Mouse (Mus musculus) cerebellum, postnatal 14 days (tissue): Measurements from ENCODE around the gene C1qtnf4.
"Not testable (repeated sequence)": the region's sequence is repeated elsewhere in the genome, so short reads cannot be mapped to it uniquely, and the experiment has no call there.

ENCODE experiments used
- DNase-seq, 2 experiments: peaks; one replicate each; pipeline ENCODE4 v3.0.0; 2021; ENCODE audit warnings: mixed read lengths in 2 of 2

The C1qtnf4 gene

GRCm38 (mm10) chr2:90886436-90886835 is 776 bp downstream of the C1qtnf4 start:
- DNase-seq: peak; percentile 52 to 53

DNA sequence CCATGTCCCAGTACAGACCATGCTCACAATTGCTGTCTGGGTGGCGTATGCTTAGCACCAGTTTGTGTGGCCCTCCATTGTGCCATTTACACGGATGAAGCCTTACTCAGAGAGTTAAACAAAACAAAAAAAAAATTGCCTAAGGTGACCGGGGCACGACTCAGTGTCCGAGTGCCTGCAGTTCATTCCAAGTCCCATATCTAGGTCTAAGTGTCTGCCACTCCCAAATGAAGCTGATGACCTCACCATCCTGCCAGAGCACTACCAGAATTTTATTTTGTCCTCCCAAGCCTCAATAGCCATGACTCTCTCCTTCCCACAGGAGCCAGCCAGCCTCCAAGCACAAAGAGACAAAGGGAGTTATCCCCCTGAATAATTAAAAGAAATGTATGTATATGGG is 2.0 kb downstream of the C1qtnf4 start:
- DNase-seq: no peak

- peak; percentile 78 to 80 for DNase-seq
Observed at GRCm38 (mm10) chr2:90889550-90890548, 4.2 kb downstream of the C1qtnf4 start.

DNA sequence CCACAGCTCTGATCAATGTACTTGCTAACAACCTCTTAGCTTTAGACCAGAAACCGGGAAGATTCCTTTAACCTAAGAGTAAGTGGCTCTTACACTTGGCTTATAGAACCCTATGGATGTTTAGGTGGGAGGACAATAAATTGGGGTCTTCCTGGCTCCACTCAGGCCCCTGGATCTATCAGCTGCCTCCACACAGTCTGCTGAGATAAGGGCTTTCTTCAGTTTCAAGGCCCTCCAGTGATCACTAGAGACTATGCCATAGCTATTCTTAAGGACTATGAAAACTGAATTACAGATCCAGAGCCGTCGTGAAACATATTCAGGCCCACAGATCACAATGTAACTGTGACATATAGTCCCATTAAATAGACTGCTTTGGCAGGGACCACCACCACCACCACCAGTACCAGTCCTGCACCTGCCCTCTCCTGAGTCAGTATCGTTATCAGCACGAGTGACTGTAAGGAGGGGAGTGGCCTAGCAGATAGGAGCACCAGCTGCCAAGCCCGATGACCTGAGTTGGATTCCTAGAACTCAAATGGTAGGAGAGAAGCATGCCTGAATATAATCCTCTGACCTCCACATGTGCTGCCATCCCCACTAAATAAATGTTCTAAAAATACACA is 8.1 kb downstream of the C1qtnf4 start:
- DNase-seq: no peak

GRCm38 (mm10) chr2:90894299-90894677 is 8.6 kb downstream of the C1qtnf4 start:
- not testable (repeated sequence) for DNase-seq

DNA sequence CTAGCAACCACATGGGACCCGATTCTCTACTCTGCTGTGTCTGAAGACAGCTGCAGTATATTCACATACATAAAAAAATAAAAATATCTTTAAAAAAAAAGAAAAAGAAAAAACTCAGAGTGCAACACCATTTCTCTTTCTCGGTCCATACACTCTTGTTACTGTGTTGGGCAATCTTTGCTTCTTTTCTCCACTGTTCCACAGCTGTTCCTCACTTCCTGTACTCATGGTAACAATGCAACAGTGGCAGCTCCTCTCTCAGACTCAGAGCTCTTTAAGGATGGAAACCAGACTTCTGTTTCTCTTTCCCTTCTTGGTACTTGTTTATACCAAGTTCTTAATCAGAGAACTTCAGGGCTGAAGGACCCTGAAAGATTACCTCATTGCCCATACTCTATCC is 17.7 kb downstream of the C1qtnf4 start:
- DNase-seq: no peak

DNA sequence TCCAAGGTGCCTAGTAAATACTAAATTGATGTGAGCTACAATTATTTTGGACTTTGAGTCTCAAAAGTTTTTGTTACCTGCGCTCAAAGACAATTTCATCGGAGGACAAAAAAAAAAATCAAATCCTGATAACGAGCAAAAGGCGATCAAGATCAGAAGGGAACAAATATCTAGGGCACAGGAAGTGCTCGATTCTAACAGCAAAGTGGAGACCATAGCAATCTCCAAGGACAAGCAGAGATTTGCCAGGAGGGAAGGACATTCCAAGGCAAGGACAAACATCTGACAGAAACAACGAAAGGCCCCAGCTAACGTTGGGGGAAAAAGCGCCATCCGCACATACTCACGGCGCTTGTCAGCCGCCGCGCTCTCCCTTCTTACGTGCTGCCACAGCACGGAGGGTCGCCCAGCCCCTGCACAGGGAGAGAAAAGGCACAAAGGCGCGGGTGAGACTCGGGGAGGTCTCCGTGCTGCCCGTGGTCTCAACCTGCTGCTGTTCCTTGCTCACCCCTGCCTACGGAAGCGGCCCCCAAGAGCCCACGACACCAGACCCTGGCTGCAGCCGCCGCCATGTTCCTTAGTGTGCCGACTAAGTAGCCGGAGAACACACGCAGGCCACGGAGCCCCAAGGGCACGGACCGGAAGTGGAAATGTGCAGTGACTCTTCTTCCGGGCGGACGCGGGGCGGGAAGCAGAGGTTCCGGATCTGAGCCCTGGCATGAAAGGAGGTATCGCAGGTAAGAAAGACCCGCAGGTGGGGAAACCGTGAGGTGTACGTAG is 18.6 kb downstream of the C1qtnf4 start, which contains the start of the genes Kbtbd4 and Ndufs3:
Gene Kbtbd4, plus strand, starts transcription at position 665 of the 780 bp plus-strand sequence.
Gene Ndufs3, minus strand, starts transcription at position 752 of the 780 bp plus-strand sequence.
- peak; percentile 93 for DNase-seq

GRCm38 (mm10) chr2:90904856-90905224 is 19.2 kb downstream of the C1qtnf4 start:
- DNase-seq: no peak

DNA sequence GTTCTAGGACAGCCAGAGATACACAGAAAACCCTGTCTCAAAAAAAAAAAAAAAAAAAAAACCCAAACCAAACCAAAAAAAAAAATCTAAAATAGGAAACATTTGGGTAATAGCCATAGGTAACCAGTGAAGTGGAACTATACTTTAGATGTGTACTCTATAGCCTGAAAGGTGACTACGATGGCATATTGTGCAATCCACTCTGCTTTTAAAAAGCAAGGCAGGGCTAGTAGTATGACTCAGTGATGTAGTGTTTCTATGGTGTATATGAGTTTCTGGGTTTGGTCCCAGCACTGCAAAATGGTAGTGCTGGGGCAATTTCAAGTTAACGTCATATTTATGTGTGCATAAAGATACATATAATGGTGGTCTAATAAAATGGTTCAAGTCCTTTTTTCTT is 21.1 kb downstream of the C1qtnf4 start:
- DNase-seq: no peak

GRCm38 (mm10) chr2:90910861-90911260 is 25.2 kb downstream of the C1qtnf4 start:
- DNase-seq: no peak

- no peak for DNase-seq
Observed at GRCm38 (mm10) chr2:90911668-90912067, 26.0 kb downstream of the C1qtnf4 start.

- DNase-seq: peak; percentile 50 to 63
Observed at GRCm38 (mm10) chr2:90913671-90914070, 28.0 kb downstream of the C1qtnf4 start.

DNA sequence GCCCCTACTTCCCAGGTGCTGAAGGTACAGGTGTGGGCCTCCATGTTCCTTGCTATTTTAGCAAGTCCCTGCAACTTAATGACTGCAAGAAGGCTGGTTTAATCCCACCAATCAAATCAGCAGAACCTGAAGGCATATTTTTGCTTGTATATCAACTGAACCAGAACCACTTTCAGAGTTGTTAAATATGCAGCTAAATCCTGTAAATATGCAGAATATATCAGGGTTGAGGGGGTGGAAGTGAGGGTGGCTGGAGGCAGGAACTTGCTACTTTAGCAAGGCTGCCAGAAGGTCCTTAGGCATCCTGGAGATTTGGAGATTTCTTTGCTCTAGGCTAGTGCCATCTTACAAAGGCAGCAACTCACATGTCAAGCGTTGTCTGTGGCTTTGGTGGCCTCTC is 29.9 kb downstream of the C1qtnf4 start:
- DNase-seq: no peak

GRCm38 (mm10) chr2:90916560-90917232 is 31.0 kb downstream of the C1qtnf4 start:
- no peak for DNase-seq

DNA sequence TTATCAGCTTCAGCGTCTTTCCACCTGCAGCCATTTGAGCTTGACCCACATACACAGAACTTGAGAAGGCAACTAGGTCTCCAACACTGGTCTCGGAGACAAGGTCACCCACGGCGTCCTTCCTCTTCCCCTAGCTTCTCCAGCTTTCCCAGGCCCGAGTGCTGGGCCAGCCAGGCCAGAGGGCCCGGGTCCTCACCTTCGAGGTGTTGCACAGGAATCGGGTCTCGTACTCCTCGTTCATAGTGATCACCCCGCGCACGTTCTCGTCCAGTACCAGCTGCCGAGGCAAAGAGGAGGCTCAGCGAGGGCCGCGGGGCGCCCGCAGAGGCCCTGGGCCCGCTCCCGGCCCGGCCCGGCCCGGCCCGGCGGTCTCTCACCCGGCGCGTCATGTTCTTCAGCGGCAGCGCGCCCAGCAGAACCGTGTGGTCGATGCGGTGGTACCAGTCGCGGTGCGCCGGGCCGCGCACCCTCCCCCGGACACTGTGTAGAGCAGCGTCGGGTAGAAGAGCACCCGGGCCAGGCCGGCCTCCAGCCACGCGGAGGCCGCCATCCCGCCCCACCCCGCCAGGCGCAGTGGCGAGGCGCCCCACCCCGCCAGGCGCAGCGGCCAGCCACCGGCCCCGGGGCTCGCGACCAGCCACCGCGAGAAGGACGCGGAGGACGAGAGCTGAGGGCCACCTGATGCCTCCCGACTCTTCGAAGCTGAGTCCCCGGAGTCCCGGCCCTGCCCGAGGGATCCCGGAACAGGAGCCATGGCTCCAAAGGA is 31.8 kb downstream of the C1qtnf4 start:
- peak; percentile 78 to 79 for DNase-seq

GRCm38 (mm10) chr2:90917999-90918698 is 32.5 kb downstream of the C1qtnf4 start:
- peak in 1 of 2 experiments; percentile 21 for DNase-seq

DNA sequence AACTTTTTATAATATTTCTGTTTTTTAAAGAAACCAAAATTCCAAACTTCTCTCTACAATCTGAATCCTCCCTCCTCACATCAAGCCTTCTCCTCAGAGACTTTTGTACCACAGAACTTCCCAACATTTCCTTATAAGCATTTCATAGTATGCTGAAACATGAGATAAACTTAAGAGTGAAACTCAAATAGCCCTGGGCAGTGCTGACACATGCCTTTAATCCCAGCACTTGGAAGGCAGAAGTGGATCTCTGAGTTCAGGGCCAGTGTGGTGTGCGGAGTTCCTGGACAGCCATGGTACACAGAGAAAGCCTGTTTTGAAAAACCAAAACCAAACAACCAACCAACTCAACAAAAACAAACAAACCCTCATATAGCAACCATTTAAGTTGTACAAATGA is 35.5 kb downstream of the C1qtnf4 start:
- DNase-seq: no peak

- DNase-seq: no peak
Observed at GRCm38 (mm10) chr2:90922636-90923035, 37.0 kb downstream of the C1qtnf4 start.

DNA sequence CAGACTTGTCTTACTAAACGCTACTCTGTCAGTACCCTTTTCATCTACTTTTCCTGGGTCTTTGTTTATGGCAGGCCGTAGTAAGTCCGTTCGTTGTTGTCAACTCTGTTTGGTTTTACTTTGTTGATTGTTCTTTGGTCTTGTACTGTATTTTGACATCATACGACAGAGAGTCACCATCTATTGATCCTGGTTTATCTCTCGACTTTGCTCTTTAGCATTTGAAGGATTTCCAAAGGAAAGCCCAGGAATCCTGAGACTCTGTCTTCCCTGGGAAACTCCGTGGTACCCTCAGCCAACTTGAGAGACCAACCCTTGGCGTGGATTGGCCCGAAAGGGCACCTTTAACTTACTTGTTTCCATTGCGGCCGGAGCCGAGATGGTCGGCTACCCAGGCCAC is 42.9 kb downstream of the C1qtnf4 start:
- no peak for DNase-seq

GRCm38 (mm10) chr2:90931829-90932228 is 46.2 kb downstream of the C1qtnf4 start:
- DNase-seq: no peak

GRCm38 (mm10) chr2:90932273-90932672 is 46.6 kb downstream of the C1qtnf4 start:
- no peak for DNase-seq
